Mouse (Mus musculus): ENCODE measurements around the gene Gm3604. TPM values are rescaled to one million over a fixed set of nuclear protein-coding genes. Genes with fewer than 3 reads are reported as not detected.
"Not testable (repeated sequence)": the region's sequence is repeated elsewhere in the genome, so short reads cannot be mapped to it uniquely, and the experiment has no call there.

Gene Gm3604
- total RNA-seq (2014; rRNA removed), result 1.7 and 2.3 TPM in 2 replicates
- 2.2 and 2.4 TPM in 2 replicates for polyA plus RNA-seq (2015; fragmentation: Nextera tagmentation; extraction: Ambion mirVana)

DNA sequence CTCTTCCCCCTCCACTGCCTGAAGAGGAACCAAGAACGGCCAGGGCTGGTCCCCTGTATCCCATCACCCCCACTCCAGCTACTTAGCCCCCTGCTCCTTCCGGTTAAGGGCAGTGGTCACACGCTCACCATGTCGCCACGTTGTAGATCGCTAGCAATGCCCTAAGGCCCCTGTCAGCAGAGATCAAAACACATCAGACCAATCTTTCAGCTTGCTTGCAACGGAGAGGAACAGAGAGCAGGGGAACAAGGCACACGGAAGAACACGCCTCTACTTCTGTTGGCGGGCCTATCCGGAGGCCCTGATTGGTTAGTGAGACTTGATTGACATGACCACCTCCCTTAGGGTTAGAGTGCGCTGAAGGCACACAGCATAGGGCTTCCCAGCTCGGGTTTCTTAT is at the start of gene Gm3604:
TSS of gene Gm3604 (minus strand) at position 226 of the 400 bp plus-strand sequence.
- H3K9ac ChIP-seq (replicated peaks; ENCODE audit: low read length, poor library complexity, severe bottlenecking); H3K27me3 ChIP-seq (ENCODE audit: insufficient read depth, low read length); H3K4me1 ChIP-seq (ENCODE audit: insufficient read depth, low read length); H3K27ac ChIP-seq (ENCODE audit: low read depth, low read length); H3K9me3 ChIP-seq (ENCODE audit: low read length); ATAC-seq (ENCODE audit: low FRiP score); H3K36me3 ChIP-seq (ENCODE audit: insufficient read depth, low read length): not testable (repeated sequence)
- Histone ChIP-seq H3K4me3 (ENCODE audit: low read depth, low read length) (peak within 1 kb of the TSS; percentile 30), H3K4me2 (ENCODE audit: low read depth, low read length, poor library complexity, severe bottlenecking) (peak within 1 kb of the TSS; percentile 28; the same call in 1 of the 2 replicates)
- DNase-seq (ENCODE audit: low spot score), result peak; percentile 4
- 10% methylated on average over 13 of the region's 13 CpGs for WGBS

DNA sequence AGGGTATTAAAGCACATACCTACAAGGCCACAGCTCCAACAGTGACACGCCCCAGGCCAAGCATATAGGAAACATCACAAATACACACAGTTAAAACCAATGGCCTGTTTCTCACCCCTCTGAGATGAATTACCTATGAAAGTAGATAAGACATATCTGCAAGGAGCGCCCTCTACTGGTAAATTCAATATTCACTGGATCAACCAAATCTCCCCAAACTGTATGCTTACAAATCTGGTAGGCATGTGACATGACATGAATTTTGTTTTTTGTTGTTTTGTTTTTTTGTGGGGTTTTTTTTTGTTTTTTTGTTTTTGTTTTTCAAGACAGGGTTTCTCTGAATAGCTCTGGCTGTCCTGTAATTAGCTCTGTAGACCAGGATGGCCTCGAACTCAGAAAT is 16.2 kb upstream of the Gm3604 start:
- not testable (repeated sequence) for H3K4me2 ChIP-seq (ENCODE audit: low read depth, low read length, poor library complexity, severe bottlenecking); H3K36me3 ChIP-seq (ENCODE audit: insufficient read depth, low read length); H3K27me3 ChIP-seq (ENCODE audit: insufficient read depth, low read length); H3K4me3 ChIP-seq (ENCODE audit: low read depth, low read length); H3K9me3 ChIP-seq (ENCODE audit: low read length); H3K27ac ChIP-seq (ENCODE audit: low read depth, low read length); DNase-seq (ENCODE audit: low spot score); ATAC-seq (ENCODE audit: low FRiP score); H3K4me1 ChIP-seq (ENCODE audit: insufficient read depth, low read length); H3K9ac ChIP-seq (replicated peaks; ENCODE audit: low read length, poor library complexity, severe bottlenecking)
- 63% methylated on average over 3 of the region's 3 CpGs for WGBS

DNA sequence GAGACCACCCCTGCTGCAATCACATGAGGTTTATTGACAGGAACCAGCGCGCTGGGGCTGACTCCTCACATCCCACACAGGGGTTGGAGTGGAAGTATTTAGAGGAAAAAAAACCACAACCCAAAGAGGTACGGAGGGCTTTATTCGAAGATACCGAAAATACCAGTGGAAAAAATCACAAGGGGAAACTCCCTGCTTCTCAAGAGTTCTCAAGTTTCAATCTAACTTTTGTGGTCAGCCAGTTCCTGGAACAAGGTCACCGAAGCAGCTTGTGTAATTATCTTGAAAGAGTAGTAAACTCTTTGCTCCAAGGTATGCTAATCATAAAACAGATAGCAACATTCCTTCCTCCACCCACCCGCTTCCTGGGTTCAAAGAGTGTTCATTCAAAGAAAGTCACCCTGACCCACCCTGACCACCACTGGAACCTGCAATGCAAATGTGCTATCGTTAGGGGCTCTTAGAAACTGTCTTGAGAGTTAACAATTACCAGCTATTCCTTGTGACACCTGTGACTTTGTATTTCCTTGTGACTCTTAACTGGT is 7.2 kb upstream of the Gm3604 start:
- H3K36me3 ChIP-seq (ENCODE audit: insufficient read depth, low read length); H3K27ac ChIP-seq (ENCODE audit: low read depth, low read length); H3K4me2 ChIP-seq (ENCODE audit: low read depth, low read length, poor library complexity, severe bottlenecking); H3K4me3 ChIP-seq (ENCODE audit: low read depth, low read length); DNase-seq (ENCODE audit: low spot score); H3K9ac ChIP-seq (replicated peaks; ENCODE audit: low read length, poor library complexity, severe bottlenecking); H3K27me3 ChIP-seq (ENCODE audit: insufficient read depth, low read length); H3K9me3 ChIP-seq (ENCODE audit: low read length); ATAC-seq (ENCODE audit: low FRiP score); H3K4me1 ChIP-seq (ENCODE audit: insufficient read depth, low read length): not testable (repeated sequence)
- WGBS, result 87% methylated on average over 8 of the region's 8 CpGs

DNA sequence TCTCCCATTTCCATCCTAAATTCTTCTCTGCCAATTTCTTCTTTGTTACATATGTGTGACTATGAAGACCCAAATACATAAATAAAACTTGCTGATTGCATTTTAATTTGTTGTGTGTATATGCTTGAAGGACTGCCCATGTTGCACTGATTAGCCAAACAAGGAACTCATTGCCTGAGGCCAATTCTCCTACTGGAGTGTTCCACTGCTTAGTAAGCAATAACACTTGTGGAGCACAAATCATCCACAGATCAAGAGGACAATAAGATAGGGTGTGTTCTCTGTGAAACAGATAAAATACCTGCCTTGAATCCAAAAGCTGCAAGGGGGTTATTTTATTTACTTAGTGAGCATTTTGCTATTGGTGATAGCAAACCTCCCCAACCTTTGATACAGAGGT is 51.2 kb downstream of the Gm3604 start:
- H3K4me3 ChIP-seq (ENCODE audit: low read depth, low read length), result no peak overlapping the region
- ATAC-seq (ENCODE audit: low FRiP score) (no peak), DNase-seq (ENCODE audit: low spot score) (no peak)
- no peak overlapping the region for H3K9ac ChIP-seq (replicated peaks; ENCODE audit: low read length, poor library complexity, severe bottlenecking)
- H3K4me1 ChIP-seq (ENCODE audit: insufficient read depth, low read length), result no peaks in the 10 kb centered on the region
- H3K36me3 ChIP-seq (ENCODE audit: insufficient read depth, low read length), result no peaks in the 10 kb centered on the region
- peaks cover 23% of the 10 kb centered on the region for H3K9me3 ChIP-seq (ENCODE audit: low read length)
- no peaks in the 10 kb centered on the region for H3K27me3 ChIP-seq (ENCODE audit: insufficient read depth, low read length)
- TF ChIP-seq CTCF (IDR thresholded peaks at IDR 0.05), result no peak
- no peak overlapping the region for H3K4me2 ChIP-seq (ENCODE audit: low read depth, low read length, poor library complexity, severe bottlenecking)
- H3K27ac ChIP-seq (ENCODE audit: low read depth, low read length), result no peak overlapping the region

- Histone ChIP-seq H3K4me3 (ENCODE audit: low read depth, low read length) (no peak overlapping the region), H3K4me1 (ENCODE audit: insufficient read depth, low read length) (no peaks in the 10 kb centered on the region), H3K9me3 (ENCODE audit: low read length) (peaks cover 23% of the 10 kb centered on the region), H3K36me3 (ENCODE audit: insufficient read depth, low read length) (no peaks in the 10 kb centered on the region), H3K9ac (replicated peaks; ENCODE audit: low read length, poor library complexity, severe bottlenecking) (no peak overlapping the region), H3K4me2 (ENCODE audit: low read depth, low read length, poor library complexity, severe bottlenecking) (no peak overlapping the region), H3K27me3 (ENCODE audit: insufficient read depth, low read length) (no peaks in the 10 kb centered on the region), H3K27ac (ENCODE audit: low read depth, low read length) (no peak overlapping the region)
- no peak for TF ChIP-seq CTCF (IDR thresholded peaks at IDR 0.05)
- ATAC-seq (ENCODE audit: low FRiP score) (no peak), DNase-seq (ENCODE audit: low spot score) (no peak)
- WGBS, result 61% methylated on average over 2 of the region's 2 CpGs
Measured at GRCm38 (mm10) chr13:62331381-62331780, 51.6 kb downstream of the Gm3604 start.

Small RNA genes within 50 kb of the gene (microRNA-seq; reads per million reads assigned to microRNA genes)
- not detected for gene Gm25933 (ENCODE audit: borderline number of aligned reads)

Other genes with a start within 250 kb of the Gm3604 start
- 7.4 and 10.4 TPM in 2 replicates for gene Gm49359, start 83.7 kb upstream of the Gm3604 start, total RNA-seq (2014; rRNA removed)
- gene Gm49359, start 83.7 kb upstream of the Gm3604 start, polyA plus RNA-seq (2015; fragmentation: Nextera tagmentation; extraction: Ambion mirVana), result 7.3 and 8.1 TPM in 2 replicates
- gene Zfp935, start 175.3 kb upstream of the Gm3604 start, total RNA-seq (2014; rRNA removed), result not detected in 2 replicates
- gene Zfp935, start 175.3 kb upstream of the Gm3604 start, polyA plus RNA-seq (2015; fragmentation: Nextera tagmentation; extraction: Ambion mirVana), result 0.31 TPM in 1 of 2 replicates, not detected in the other
- 4.0 and 7.7 TPM in 2 replicates for gene Zfp934, start 188.0 kb upstream of the Gm3604 start, total RNA-seq (2014; rRNA removed)
- gene Zfp934, start 188.0 kb upstream of the Gm3604 start, polyA plus RNA-seq (2015; fragmentation: Nextera tagmentation; extraction: Ambion mirVana), result 6.3 and 7.3 TPM in 2 replicates
- 4.1 and 16.5 TPM in 2 replicates for gene 6720489N17Rik, start 241.0 kb upstream of the Gm3604 start, total RNA-seq (2014; rRNA removed)
- gene 6720489N17Rik, start 241.0 kb upstream of the Gm3604 start, polyA plus RNA-seq (2015; fragmentation: Nextera tagmentation; extraction: Ambion mirVana), result 4.4 and 6.3 TPM in 2 replicates

All from midbrain, postnatal 0 days (tissue).